Mouse (Mus musculus) cerebellum, adult 2 months (tissue): Measurements from ENCODE around the gene Capn8.

Experiments used
- CTCF ChIP-seq: fragments of 200-500 bp; IDR thresholded peaks from 2 replicates; pipeline ENCODE4 v1.5.1; 2011; ENCODE audit warnings: low read depth, mild to moderate bottlenecking, control low read depth, low read length, moderate library complexity, borderline replicate concordance; ENCODE audit not compliant: insufficient read depth
- POLR2A ChIP-seq: fragments of 200-500 bp; IDR thresholded peaks from 2 replicates; pipeline ENCODE4 v1.6.1; 2011; ENCODE audit warnings: low read length, control low read depth, borderline replicate concordance; ENCODE audit not compliant: insufficient read depth

DNA sequence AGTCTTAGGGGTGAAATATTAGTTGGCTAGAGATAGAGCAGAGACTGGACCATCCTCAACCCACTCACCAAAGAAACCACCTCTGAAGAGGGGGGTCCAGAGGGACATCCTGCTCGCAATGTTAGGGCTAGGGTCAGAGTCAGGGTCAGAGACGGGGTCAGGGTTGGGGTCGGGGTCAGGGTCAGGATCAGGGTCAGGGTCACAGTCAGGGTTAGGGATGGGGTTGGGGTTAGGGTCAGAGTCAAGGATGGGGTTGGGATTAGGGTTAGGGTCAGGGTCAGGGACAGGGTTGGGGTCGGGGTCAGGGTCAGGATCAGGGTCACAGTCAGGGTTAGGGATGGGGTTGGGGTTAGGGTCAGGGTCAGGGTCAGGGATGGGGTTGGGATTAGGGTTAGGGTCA, 64.4 kb downstream of the Capn8 start:
- TF ChIP-seq POLR2A (no peak), CTCF (no peak)
